Mouse (Mus musculus) heart, postnatal 0 days (tissue): ENCODE results near the gene Gm8906. TPM values are rescaled to one million over a fixed set of nuclear protein-coding genes. Genes with fewer than 3 reads are reported as not detected.
"Not testable (repeated sequence)": the region's sequence is repeated elsewhere in the genome, so short reads cannot be mapped to it uniquely, and the experiment has no call there.

Source experiments
- ATAC-seq: fragments of 200-750 bp; cut with Nextera tagmentation; 2 replicates; pipeline ENCODE4 v1.8.0; 2017; ENCODE audit warnings: low read depth, moderate number of reproducible peaks, moderate library complexity; ENCODE audit not compliant: insufficient read depth
- DNase-seq: peaks from one replicate; pipeline ENCODE4 v3.0.0-alpha.2; 2016; ENCODE audit warnings: low spot score
- H3K27ac ChIP-seq: fragments of 300-500 bp; sonication (generic); 2 replicates; pipeline ENCODE4 v1.5.1; 2014; ENCODE audit warnings: low read depth, mild to moderate bottlenecking
- H3K27me3 ChIP-seq: fragments of 300-500 bp; sonication (generic); 2 replicates; pipeline ENCODE4 v1.6.1; 2014; ENCODE audit warnings: low read length, mixed read lengths; ENCODE audit not compliant: control insufficient read depth, insufficient read depth
- H3K36me3 ChIP-seq: fragments of 300-500 bp; sonication (generic); replicated peaks from 2 replicates; pipeline ENCODE4 v1.6.1; 2014; ENCODE audit warnings: low read length, mixed read lengths; ENCODE audit not compliant: control insufficient read depth, insufficient read depth
- H3K4me1 ChIP-seq: fragments of 300-500 bp; sonication (generic); 2 replicates; pipeline ENCODE4 v1.6.1; 2014; ENCODE audit warnings: antibody characterized with exemption; ENCODE audit not compliant: control insufficient read depth, insufficient read depth
- H3K4me2 ChIP-seq: fragments of 300-500 bp; sonication (generic); 2 replicates; pipeline ENCODE4 v1.6.1; 2014; ENCODE audit warnings: low read depth, mild to moderate bottlenecking, low read length, moderate library complexity
- H3K4me3 ChIP-seq: fragments of 300-500 bp; sonication (generic); 2 replicates; pipeline ENCODE4 v1.5.1; 2014; ENCODE audit warnings: low read depth, low read length
- H3K9ac ChIP-seq: fragments of 300-500 bp; sonication (generic); replicated peaks from 2 replicates; pipeline ENCODE4 v1.6.1; 2014; ENCODE audit warnings: low read depth, low read length, mixed read lengths
- H3K9me3 ChIP-seq: fragments of 300-500 bp; sonication (generic); replicated peaks from 2 replicates; pipeline ENCODE4 v1.6.1; 2016; ENCODE audit warnings: low read length; ENCODE audit not compliant: control insufficient read depth
- WGBS: fragments of 180-500 bp; shearing (Covaris S2); extraction: QIAGEN DNeasy Blood & Tissue Kit; methylation state at CpG from one replicate; pipeline ENCODE4 v1.1.7; 2014; 5-methylcytosine and 5-hydroxymethylcytosine counted together
- polyA plus RNA-seq: library from polyadenylated mRNA; unstranded; fragments of >200 nt; fragmentation: Nextera tagmentation; extraction: Ambion mirVana; gene quantifications from 2 replicates; pipeline ENCODE4 v1.2.1, GENCODE M21; 2015
- total RNA-seq: library from RNA; depleted of rRNA; stranded (reverse); fragments of >200 nt; gene quantifications from 2 replicates; pipeline ENCODE4 v1.2.3, GENCODE M21; 2014; ENCODE audit warnings: low replicate concordance; rRNA removed

The Gm8906 gene
- total RNA-seq = not detected in 2 replicates
- polyA plus RNA-seq = not detected in 2 replicates

- not testable (repeated sequence) for H3K27ac ChIP-seq, H3K4me3 ChIP-seq, H3K4me2 ChIP-seq, H3K36me3 ChIP-seq, H3K9me3 ChIP-seq, H3K27me3 ChIP-seq, ATAC-seq, H3K9ac ChIP-seq, DNase-seq, H3K4me1 ChIP-seq
- WGBS = 36% methylated on average over 2 of the region's 3 CpGs
These were observed at the start of gene Gm8906 for GRCm38 (mm10) chr5:11502385-11502784. Gm8906 (plus strand) TSS chr5:11502685.

Other genes with a start within 250 kb of the Gm8906 start
- gene Gm8890, start 246.7 kb upstream of the Gm8906 start, total RNA-seq = not detected in 2 replicates
- gene Gm8890, start 246.7 kb upstream of the Gm8906 start, polyA plus RNA-seq = not detected in 2 replicates
- not detected in 2 replicates for gene Speer1, start 161.2 kb upstream of the Gm8906 start, total RNA-seq
- not detected in 2 replicates for gene Speer1, start 161.2 kb upstream of the Gm8906 start, polyA plus RNA-seq
- gene Gm8897, start 86.3 kb upstream of the Gm8906 start, total RNA-seq = not detected in 2 replicates
- not detected in 2 replicates for gene Gm8897, start 86.3 kb upstream of the Gm8906 start, polyA plus RNA-seq
- not detected in 2 replicates for gene Gm6460, start 92.2 kb downstream of the Gm8906 start, total RNA-seq
- gene Gm6460, start 92.2 kb downstream of the Gm8906 start, polyA plus RNA-seq = not detected in 2 replicates
- gene Gm8922, start 179.3 kb downstream of the Gm8906 start, total RNA-seq = not detected in 2 replicates
- not detected in 2 replicates for gene Gm8922, start 179.3 kb downstream of the Gm8906 start, polyA plus RNA-seq